Mouse (Mus musculus): ENCODE results near the gene Tnnt3.

DNA sequence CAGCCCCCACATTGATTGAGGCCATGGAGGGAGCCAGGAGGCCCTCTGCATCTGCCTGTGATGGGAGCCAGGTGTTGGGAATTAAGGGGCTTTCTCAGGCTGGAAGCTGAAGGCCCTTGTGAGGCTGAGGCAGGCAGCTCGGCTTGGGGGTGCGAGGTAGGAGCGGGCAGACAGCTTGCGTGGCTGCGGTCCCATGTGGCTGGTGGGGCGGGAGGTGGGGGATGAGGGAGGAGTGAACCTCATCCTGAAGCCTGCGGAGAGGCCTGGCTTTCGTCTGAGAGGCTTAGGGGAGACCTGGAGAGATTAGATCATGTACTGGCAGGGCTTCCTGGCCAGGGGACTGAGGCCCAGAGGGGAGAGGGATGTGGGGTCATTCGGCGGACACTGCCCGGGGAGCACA, 15.5 kb upstream of the Tnnt3 start:
- TF ChIP-seq CTCF (conservative IDR thresholded peaks at IDR 0.05; ENCODE audit: low read length) (no peak), NANOG (IDR thresholded peaks at IDR 0.05; ENCODE audit: borderline replicate concordance, low read length) (no peak), POU5F1 (IDR thresholded peaks at IDR 0.05; ENCODE audit: borderline replicate concordance, low read length) (no peak)
